Mouse (Mus musculus) liver, embryonic 14.5 days (tissue): ENCODE measurements at regions not wholly inside any gene's neighbourhood (a gene's known extent, or its start where the extent isn't known, plus 50 kb on each side); places are given as distances from the start of the nearest gene placed in this dataset.

Source experiments
- CTCF ChIP-seq: IDR thresholded peaks from 2 replicates; pipeline ENCODE4 v1.5.1; 2016; ENCODE audit warnings: antibody characterized with exemption, low read depth, control low read depth
- EP300 ChIP-seq: IDR thresholded peaks from 2 replicates; pipeline ENCODE4 v1.6.1; 2016; ENCODE audit warnings: antibody characterized with exemption, low read depth

DNA sequence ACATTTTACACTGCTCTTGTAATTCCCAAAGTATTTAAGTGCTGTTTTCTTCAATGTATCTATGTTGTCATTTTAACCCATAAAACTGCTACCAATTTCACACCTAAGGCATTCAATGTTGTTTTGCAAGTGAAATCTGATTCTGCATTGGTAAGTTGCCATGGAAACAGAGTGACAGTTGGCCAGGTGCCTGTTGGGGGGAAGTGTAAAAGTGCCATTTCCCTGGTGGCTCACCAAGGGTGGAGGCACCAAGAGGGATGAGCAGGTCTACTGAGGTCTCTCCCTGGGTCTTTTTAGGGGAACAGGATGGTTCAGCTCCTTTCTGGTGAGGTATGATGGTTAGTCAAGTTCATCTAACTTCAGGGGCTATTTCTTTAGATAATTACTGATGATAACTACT lies 331.0 kb upstream of the Sox11 start:
- TF ChIP-seq CTCF (no peak), EP300 (no peak)
